Mouse (Mus musculus) CH12.LX (cell line): ENCODE data around the gene Pygl. TPM values are rescaled to one million over a fixed set of nuclear protein-coding genes. Genes with fewer than 3 reads are reported as not detected.

Experiments
- DNase-seq: peaks from one replicate; pipeline ENCODE4 v3.0.0-alpha.2; 2013; ENCODE audit errors: extremely low read depth
- H3K27ac ChIP-seq: 2 replicates; pipeline ENCODE4 v1.5.1; 2012; ENCODE audit warnings: low read depth, mild to moderate bottlenecking, control low read depth, moderate library complexity; ENCODE audit not compliant: insufficient read depth
- H3K27me3 ChIP-seq: replicated peaks from 2 replicates; pipeline ENCODE3; 2012; ENCODE audit warnings: inconsistent platforms
- H3K36me3 ChIP-seq, 2 experiments: replicated peaks in 1 of 2; 2 replicates each; pipeline versions ENCODE3 to v1.6.1; 2012; ENCODE audit warnings: inconsistent platforms in 1 of 2, low read length in 1 of 2, mild to moderate bottlenecking in 1 of 2, mixed read lengths in 1 of 2, moderate library complexity in 1 of 2; ENCODE audit not compliant: control insufficient read depth in 1 of 2, insufficient read depth in 1 of 2
- H3K4me1 ChIP-seq, 2 experiments: 2 replicates each; pipeline ENCODE4 v1.6.1; 2012; ENCODE audit warnings: inconsistent platforms in 1 of 2, moderate library complexity in 1 of 2; ENCODE audit not compliant: insufficient read depth in 2 of 2, control insufficient read depth in 1 of 2
- H3K4me2 ChIP-seq: 2 replicates; pipeline ENCODE4 v1.6.1; 2012; ENCODE audit warnings: low read depth, mild to moderate bottlenecking, control low read depth; ENCODE audit not compliant: poor library complexity, insufficient read depth, severe bottlenecking
- H3K4me3 ChIP-seq, 3 experiments: fragments of 150-350 bp in 1 of 3; sonication (generic) in 1 of 3; replicated peaks in 1 of 3; 2 replicates each; pipeline versions ENCODE3 to v1.5.1; 2011 to 2012; ENCODE audit warnings: low read depth in 2 of 3, low read length in 2 of 3, mild to moderate bottlenecking in 2 of 3, moderate library complexity in 2 of 3, control low read depth in 1 of 3, improper control_type of control experiment in 1 of 3, inconsistent platforms in 1 of 3, mixed read lengths in 1 of 3; ENCODE audit not compliant: poor library complexity in 1 of 3
- H3K79me2 ChIP-seq: replicated peaks from 2 replicates; pipeline ENCODE4 v1.6.1; 2012; ENCODE audit warnings: mild to moderate bottlenecking, moderate library complexity; ENCODE audit not compliant: control insufficient read depth, poor library complexity, insufficient read depth, severe bottlenecking; ENCODE audit errors: extremely low read depth
- H3K9ac ChIP-seq: 2 replicates; pipeline ENCODE4 v1.6.1; 2012; ENCODE audit warnings: low read depth, mild to moderate bottlenecking, control low read depth, moderate library complexity; ENCODE audit not compliant: insufficient read depth
- H3K9me3 ChIP-seq: replicated peaks from 2 replicates; pipeline ENCODE3; 2012; ENCODE audit warnings: low read length, inconsistent platforms, mixed read lengths
- CHD1 ChIP-seq: IDR thresholded peaks from 2 replicates; pipeline ENCODE4 v1.6.1; 2012; ENCODE audit warnings: low read depth, low read length, improper control_type of control experiment, inconsistent platforms
- CTCF ChIP-seq, 2 experiments: IDR thresholded peaks in 1 of 2; conservative IDR thresholded peaks in 1 of 2; 2 replicates each; pipeline ENCODE4 v1.5.1; 2011 to 2012; ENCODE audit warnings: low read depth in 2 of 2, low read length in 2 of 2, improper control_type of control experiment in 1 of 2, inconsistent platforms in 1 of 2, mild to moderate bottlenecking in 1 of 2, moderate library complexity in 1 of 2
- E2F4 ChIP-seq: IDR thresholded peaks from 2 replicates; pipeline ENCODE4 v1.6.1; 2011; ENCODE audit warnings: low read depth, low read length, improper control_type of control experiment; ENCODE audit not compliant: insufficient replicate concordance
- ELF1 ChIP-seq: IDR thresholded peaks from 2 replicates; pipeline ENCODE4 v1.6.1; 2014; ENCODE audit warnings: low read depth, mild to moderate bottlenecking, inconsistent platforms, low read length, improper control_type of control experiment
- EP300 ChIP-seq: IDR thresholded peaks from 2 replicates; pipeline ENCODE4 v1.6.1; 2011; ENCODE audit warnings: low read length, improper control_type of control experiment
- ETS1 ChIP-seq: conservative IDR thresholded peaks from 2 replicates; pipeline ENCODE4 v1.6.1; 2012; ENCODE audit warnings: low read depth, mild to moderate bottlenecking, inconsistent platforms, low read length, improper control_type of control experiment, moderate library complexity
- GABPA ChIP-seq: IDR thresholded peaks from 2 replicates; pipeline ENCODE4 v1.6.1; 2012; ENCODE audit warnings: low read depth, low read length, improper control_type of control experiment, inconsistent platforms; ENCODE audit not compliant: insufficient replicate concordance
- HCFC1 ChIP-seq: IDR thresholded peaks from 2 replicates; pipeline ENCODE4 v1.6.1; 2012; ENCODE audit warnings: low read depth, mild to moderate bottlenecking, inconsistent platforms, low read length, improper control_type of control experiment
- IRF4 ChIP-seq: IDR thresholded peaks from 2 replicates; pipeline ENCODE4 v1.6.1; 2014; ENCODE audit warnings: low read depth, mild to moderate bottlenecking, inconsistent platforms, low read length, improper control_type of control experiment
- KAT2A ChIP-seq: IDR thresholded peaks from 2 replicates; pipeline ENCODE4 v1.6.1; 2012; ENCODE audit warnings: low read length, improper control_type of control experiment, inconsistent platforms; ENCODE audit not compliant: insufficient replicate concordance
- MAFK ChIP-seq: IDR thresholded peaks from 2 replicates; pipeline ENCODE4 v1.6.1; 2011; ENCODE audit warnings: low read length, improper control_type of control experiment; ENCODE audit not compliant: insufficient replicate concordance
- MAZ ChIP-seq: IDR thresholded peaks from 2 replicates; pipeline ENCODE4 v1.6.1; 2012; ENCODE audit warnings: low read depth, mild to moderate bottlenecking, inconsistent platforms, low read length, improper control_type of control experiment, moderate library complexity
- MXI1 ChIP-seq: IDR thresholded peaks from 2 replicates; pipeline ENCODE4 v1.6.1; 2011; ENCODE audit warnings: mild to moderate bottlenecking, low read depth, low read length, improper control_type of control experiment
- MYC ChIP-seq: IDR thresholded peaks from 2 replicates; pipeline ENCODE4 v1.6.1; 2011; ENCODE audit warnings: low read depth, mild to moderate bottlenecking, improper control_type of control experiment, low read length
- NRF1 ChIP-seq: IDR thresholded peaks from 2 replicates; pipeline ENCODE4 v1.6.1; 2014; ENCODE audit warnings: low read depth, mild to moderate bottlenecking, inconsistent platforms, low read length, improper control_type of control experiment, moderate library complexity
- POLR2A ChIP-seq: IDR thresholded peaks from 2 replicates; pipeline ENCODE4 v1.6.1; 2011; ENCODE audit warnings: low read depth, mild to moderate bottlenecking, improper control_type of control experiment, low read length
- RAD21 ChIP-seq: IDR thresholded peaks from 2 replicates; pipeline ENCODE4 v1.6.1; 2011; ENCODE audit warnings: low read depth, mild to moderate bottlenecking, low read length, improper control_type of control experiment, moderate library complexity
- SIN3A ChIP-seq: IDR thresholded peaks from 2 replicates; pipeline ENCODE4 v1.6.1; 2012; ENCODE audit warnings: low read length, improper control_type of control experiment, inconsistent platforms
- TCF12 ChIP-seq: IDR thresholded peaks from 2 replicates; pipeline ENCODE4 v1.6.1; 2014; ENCODE audit warnings: low read depth, mild to moderate bottlenecking, inconsistent platforms, low read length, improper control_type of control experiment
- UBTF ChIP-seq: IDR thresholded peaks from 2 replicates; pipeline ENCODE4 v1.6.1; 2012; ENCODE audit warnings: low read depth, mild to moderate bottlenecking, inconsistent platforms, low read length, improper control_type of control experiment, moderate library complexity
- ZC3H11A ChIP-seq: IDR thresholded peaks from 2 replicates; pipeline ENCODE4 v1.6.1; 2012; ENCODE audit warnings: low read depth, mild to moderate bottlenecking, inconsistent platforms, low read length, improper control_type of control experiment
- ZKSCAN1 ChIP-seq: IDR thresholded peaks from 2 replicates; pipeline ENCODE4 v1.6.1; 2012; ENCODE audit warnings: low read depth, inconsistent platforms, low read length, improper control_type of control experiment, borderline replicate concordance
- ZNF384 ChIP-seq: IDR thresholded peaks from 2 replicates; pipeline ENCODE4 v1.6.1; 2012; ENCODE audit warnings: low read depth, low read length, improper control_type of control experiment, inconsistent platforms
- dilution Hi-C: fragments of 300-500 bp; cut with MboI; formaldehyde crosslinking; loops from 2 replicates; pipeline ENCODE4 v1.14.3; 2020; ENCODE audit warnings: low sequenced_read_pairs; ENCODE audit not compliant: extremely low pct_unique_long_range_greater_than_20kb, extremely low pct_ligation_motif_present
- in situ Hi-C: fragments of 300-500 bp; cut with MboI; formaldehyde crosslinking; loops from 3 replicates; pipeline ENCODE4 v1.14.3; 2019; ENCODE audit warnings: low sequenced_read_pairs, low pct_ligation_motif_present, low pct_unique_long_range_greater_than_20kb, mixed read lengths
- polyA plus RNA-seq: library from polyadenylated mRNA; unstranded; fragments of >175 nt; gene quantifications from 2 replicates; pipeline ENCODE4 v1.2.1, GENCODE M21; 2012; ENCODE audit warnings: low read depth; ENCODE audit not compliant: insufficient read length
- total RNA-seq, 2 experiments: library from RNA; depleted of rRNA; stranded (reverse); fragments of 300-350 nt in 1 of 2; fragments of >200 nt in 1 of 2; gene quantifications; 2 replicates each; pipeline ENCODE4 v1.2.3; 2012 to 2014

Pygl gene
- total and polyA plus RNA-seq, 3 experiments: 1.1 to 8.5 (median 3.1) TPM

GRCm38 (mm10) chr12:70249616-70250157 is 18.4 kb upstream of the Pygl start:
- Histone ChIP-seq H3K4me1 (peaks cover 3 to 10% of the 10 kb centered on the region in 2 experiments; a peak in 2 of 4 replicates), H3K9ac (no peak overlapping the region), H3K27me3 (no peaks in the 10 kb centered on the region), H3K4me2 (no peak overlapping the region), H3K79me2 (no peaks in the 10 kb centered on the region), H3K4me3 (no peak overlapping the region), H3K9me3 (no peaks in the 10 kb centered on the region), H3K36me3 (no peaks in the 10 kb centered on the region), H3K27ac (no peak overlapping the region)
- no peak for TF ChIP-seq CHD1
- no peak for TF ChIP-seq ZC3H11A
- no peak for TF ChIP-seq MXI1
- no peak for TF ChIP-seq CTCF (conservative IDR thresholded peaks at IDR 0.05 in 1 of 2, IDR thresholded peaks at IDR 0.05 in 1 of 2; ENCODE audit: low read depth in 2 of 2, low read length in 2 of 2)
- no peak for TF ChIP-seq MAZ
- no peak for TF ChIP-seq MAFK
- no peak for TF ChIP-seq ELF1
- no peak for TF ChIP-seq MYC
- TF ChIP-seq ETS1: no peak
- no peak for TF ChIP-seq KAT2A
- no peak for TF ChIP-seq NRF1
- TF ChIP-seq TCF12: no peak
- no peak for TF ChIP-seq RAD21
- no peak for TF ChIP-seq GABPA
- TF ChIP-seq ZKSCAN1: no peak
- TF ChIP-seq POLR2A: no peak
- no peak for TF ChIP-seq IRF4
- TF ChIP-seq E2F4: no peak
- in situ Hi-C loops (loop anchor here (25.0 kb wide), 1 partner anchor 663 kb away; no protein-coding TSS in a partner anchor), dilution Hi-C loops (no loop called here)
- DNase-seq: no peak

GRCm38 (mm10) chr12:70247683-70248474 is 16.6 kb upstream of the Pygl start:
- Histone ChIP-seq H3K79me2 (no peaks in the 10 kb centered on the region), H3K27me3 (no peaks in the 10 kb centered on the region), H3K9me3 (no peaks in the 10 kb centered on the region), H3K27ac (no peak overlapping the region), H3K4me3 (no peak overlapping the region), H3K9ac (no peak overlapping the region), H3K36me3 (no peaks in the 10 kb centered on the region), H3K4me1 (peaks cover 3 to 12% of the 10 kb centered on the region in 2 experiments; a peak in 2 of 4 replicates), H3K4me2 (no peak overlapping the region)
- no peak for DNase-seq
- in situ Hi-C loops (loop anchor here (25.0 kb wide), 1 partner anchor 664 kb away; no protein-coding TSS in a partner anchor), dilution Hi-C loops (no loop called here)
- TF ChIP-seq MXI1: no peak
- TF ChIP-seq UBTF: no peak
- no peak for TF ChIP-seq CTCF (conservative IDR thresholded peaks at IDR 0.05 in 1 of 2, IDR thresholded peaks at IDR 0.05 in 1 of 2; ENCODE audit: low read depth in 2 of 2, low read length in 2 of 2)
- TF ChIP-seq TCF12: no peak
- TF ChIP-seq CHD1: no peak
- no peak for TF ChIP-seq MAZ
- no peak for TF ChIP-seq ZNF384
- TF ChIP-seq ZC3H11A: no peak
- no peak for TF ChIP-seq IRF4
- no peak for TF ChIP-seq MYC
- TF ChIP-seq EP300: no peak
- TF ChIP-seq KAT2A: no peak
- no peak for TF ChIP-seq POLR2A
- TF ChIP-seq GABPA: no peak
- no peak for TF ChIP-seq SIN3A
- no peak for TF ChIP-seq HCFC1
- TF ChIP-seq ZKSCAN1: no peak
